Mouse (Mus musculus): ENCODE data around the gene Lyst. TPM values are rescaled to one million over a fixed set of nuclear protein-coding genes. Genes with fewer than 3 reads are reported as not detected.
"Not testable (repeated sequence)": the region's sequence is repeated elsewhere in the genome, so short reads cannot be mapped to it uniquely, and the experiment has no call there.

Gene Lyst
- polyA plus RNA-seq (2011; ENCODE audit: insufficient read length, low read depth, missing spikeins), result 12.2 and 14.1 TPM in 2 replicates

DNA sequence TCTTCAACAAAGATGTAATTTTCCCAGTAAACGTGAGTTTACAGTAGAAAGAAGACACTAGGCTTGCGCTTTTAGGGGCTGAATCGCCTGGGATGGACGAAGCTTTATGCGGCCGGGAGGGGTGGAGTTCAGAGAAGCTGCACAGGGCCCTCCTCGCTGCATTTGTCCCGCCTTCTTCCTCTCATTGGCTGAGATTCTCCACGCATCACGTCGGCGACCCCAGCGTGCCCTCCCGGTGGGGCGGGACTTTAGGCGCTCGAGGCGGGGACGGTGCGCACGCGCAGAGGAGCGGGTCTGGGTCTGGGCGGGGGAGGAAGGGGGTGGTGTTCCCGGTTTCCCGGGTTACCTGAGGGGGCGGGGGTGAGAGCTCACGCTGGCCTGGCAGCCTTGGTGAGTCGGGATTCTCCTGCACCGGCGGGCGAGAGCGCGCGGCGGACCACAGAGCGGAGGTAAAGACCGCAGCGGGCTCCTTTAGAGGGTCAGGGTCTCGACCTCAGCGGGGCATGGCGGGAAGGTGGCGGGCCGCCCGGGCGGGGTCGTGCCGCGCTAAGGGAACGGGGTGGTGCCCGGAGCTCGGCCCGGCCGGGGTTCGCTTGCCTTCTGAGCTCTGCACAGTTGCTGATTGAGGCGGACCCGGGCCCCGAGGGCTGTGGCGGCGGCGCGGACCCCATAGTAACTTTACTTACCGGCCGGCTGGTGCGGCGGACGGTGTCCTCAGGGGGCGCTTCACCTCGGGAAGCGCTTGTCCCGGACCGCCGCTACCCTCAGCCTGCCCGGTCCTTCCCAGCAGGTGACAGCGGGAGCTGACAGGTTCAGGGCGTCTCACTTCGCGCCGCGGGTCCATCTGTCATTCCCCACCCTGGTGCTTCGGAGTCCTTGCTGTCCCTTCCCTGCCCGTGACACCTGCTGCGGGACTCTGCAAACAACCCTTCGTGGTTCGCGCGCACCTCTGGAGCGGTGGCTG, at the start of gene Lyst:
Lyst (plus strand) TSS at position 350 of the 964 bp plus-strand sequence.
- Histone ChIP-seq H3K4me3 (ENCODE audit: insufficient read depth, low read length) (peak within 1 kb of the TSS; percentile 57), H3K27ac (ENCODE audit: insufficient read depth, low read length) (peak within 1 kb of the TSS; percentile 85), H3K4me1 (ENCODE audit: control insufficient read depth, insufficient read depth, low read length) (no peaks in the 10 kb centered on the region)
- no peak for TF ChIP-seq CTCF (IDR thresholded peaks at IDR 0.05; ENCODE audit: borderline replicate concordance, insufficient read depth, low read length)
- TF ChIP-seq POLR2A (IDR thresholded peaks at IDR 0.05; ENCODE audit: low read depth, low read length), result peak; percentile 88

DNA sequence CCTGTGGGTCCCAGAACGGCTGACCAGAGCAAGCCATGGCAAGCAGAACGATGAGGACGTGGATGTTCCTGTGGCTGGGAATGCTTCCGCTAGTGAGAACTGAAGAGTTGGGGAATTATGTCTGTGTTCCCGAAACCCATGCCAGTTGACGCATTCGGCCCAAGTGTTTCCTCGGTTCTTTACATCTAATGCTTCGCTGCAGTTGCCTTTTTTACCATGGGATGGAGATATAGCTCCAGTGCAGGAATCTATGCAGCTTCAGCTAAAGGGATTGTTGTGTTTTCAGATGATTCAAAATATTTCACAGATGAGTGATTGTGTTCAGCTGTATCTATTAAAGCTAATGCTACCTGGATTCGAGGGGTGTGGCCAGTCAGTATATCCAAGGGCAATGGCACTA, 47.1 kb upstream of the Lyst start:
- not testable (repeated sequence) for H3K27ac ChIP-seq (ENCODE audit: insufficient read depth, low read length); H3K4me1 ChIP-seq (ENCODE audit: control insufficient read depth, insufficient read depth, low read length); H3K4me3 ChIP-seq (ENCODE audit: insufficient read depth, low read length)

DNA sequence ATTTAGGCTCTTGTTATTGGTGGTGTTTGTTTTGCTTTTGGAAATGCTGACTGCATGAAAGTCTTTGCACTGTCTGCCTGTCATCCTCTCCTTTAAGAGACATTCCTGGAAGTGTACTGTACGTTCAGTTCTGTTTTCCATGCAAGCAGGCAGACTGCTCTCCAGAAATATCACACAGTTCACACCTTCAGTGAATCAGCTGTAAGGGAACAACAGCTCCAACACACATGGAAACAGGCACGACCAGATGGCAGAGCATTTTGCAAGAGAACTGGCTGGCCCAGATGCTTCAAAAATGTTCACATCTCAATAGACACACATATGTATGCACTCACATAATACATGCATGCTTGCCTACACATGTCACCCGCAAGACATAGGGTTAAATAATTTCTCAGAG, 43.4 kb upstream of the Lyst start:
- Histone ChIP-seq H3K4me1 (ENCODE audit: control insufficient read depth, insufficient read depth, low read length) (peaks cover 3% of the 10 kb centered on the region; the same call in 1 of the 2 replicates), H3K4me3 (ENCODE audit: insufficient read depth, low read length) (no peak overlapping the region), H3K27ac (ENCODE audit: insufficient read depth, low read length) (no peak overlapping the region)
- TF ChIP-seq POLR2A (IDR thresholded peaks at IDR 0.05; ENCODE audit: low read depth, low read length) (no peak), CTCF (IDR thresholded peaks at IDR 0.05; ENCODE audit: borderline replicate concordance, insufficient read depth, low read length) (no peak)

DNA sequence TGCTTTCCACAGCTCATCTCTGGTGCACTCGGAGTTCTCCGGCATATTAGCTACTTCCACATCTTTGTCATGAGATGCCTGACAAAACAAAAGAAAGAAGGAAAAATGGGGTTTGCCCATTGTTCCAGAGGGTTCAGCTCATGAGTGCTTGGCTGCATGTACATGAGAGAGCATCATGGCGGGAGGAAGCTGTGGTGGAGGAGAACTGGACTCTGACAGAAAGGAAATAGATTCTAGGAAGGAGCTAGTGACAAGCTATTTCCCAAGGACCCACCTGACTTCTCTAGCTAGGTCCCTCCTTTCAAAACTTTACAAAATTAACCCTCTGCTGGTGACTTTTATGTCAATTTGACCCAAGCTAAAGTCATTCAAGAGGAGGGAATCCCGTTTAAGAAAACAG, 42.3 kb upstream of the Lyst start:
- Histone ChIP-seq H3K4me1 (ENCODE audit: control insufficient read depth, insufficient read depth, low read length) (peaks cover 4% of the 10 kb centered on the region; the same call in 1 of the 2 replicates), H3K4me3 (ENCODE audit: insufficient read depth, low read length) (no peak overlapping the region), H3K27ac (ENCODE audit: insufficient read depth, low read length) (no peak overlapping the region)
- TF ChIP-seq CTCF (IDR thresholded peaks at IDR 0.05; ENCODE audit: borderline replicate concordance, insufficient read depth, low read length) (no peak), POLR2A (IDR thresholded peaks at IDR 0.05; ENCODE audit: low read depth, low read length) (no peak)

DNA sequence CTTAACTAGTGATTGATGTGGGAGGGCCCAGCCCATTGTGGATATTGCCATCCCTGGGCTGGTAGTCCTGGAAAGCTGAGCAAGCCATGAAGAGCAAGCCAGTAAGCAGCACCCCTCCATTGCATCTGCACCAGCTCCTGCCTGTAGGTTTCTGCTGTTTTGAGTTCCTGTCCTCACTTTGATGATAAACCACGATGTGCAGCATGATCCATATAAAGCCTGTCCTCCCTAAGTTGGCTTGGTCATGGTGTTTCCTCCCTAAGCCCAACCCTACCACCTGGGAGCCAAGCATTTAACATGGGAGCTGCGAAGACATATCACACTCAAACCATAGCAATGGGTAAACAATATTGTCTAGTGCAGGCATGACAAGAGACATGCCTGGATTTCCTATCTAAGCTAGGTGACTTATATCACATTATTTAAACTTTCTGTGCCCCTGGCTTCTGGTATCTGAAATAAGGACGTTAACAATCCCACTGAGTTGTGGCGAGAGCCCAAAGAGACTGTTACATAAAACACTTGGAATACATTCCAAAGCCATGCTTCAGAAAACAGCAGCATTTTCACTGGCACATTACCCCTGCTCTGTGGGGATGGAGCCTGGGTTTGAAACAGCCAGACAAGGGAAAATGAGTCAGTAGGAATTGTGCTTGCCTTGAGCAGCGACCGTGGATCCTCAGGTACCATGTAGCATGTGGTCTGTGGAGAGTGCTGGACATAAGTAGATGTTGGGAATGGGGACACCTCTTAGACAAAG, 41.6 kb upstream of the Lyst start:
- no peak overlapping the region for H3K4me3 ChIP-seq (ENCODE audit: insufficient read depth, low read length)
- TF ChIP-seq POLR2A (IDR thresholded peaks at IDR 0.05; ENCODE audit: low read depth, low read length) (no peak), CTCF (IDR thresholded peaks at IDR 0.05; ENCODE audit: borderline replicate concordance, insufficient read depth, low read length) (no peak)
- H3K27ac ChIP-seq (ENCODE audit: insufficient read depth, low read length), result no peak overlapping the region
- H3K4me1 ChIP-seq (ENCODE audit: control insufficient read depth, insufficient read depth, low read length), result peaks cover 4% of the 10 kb centered on the region; the same call in 1 of the 2 replicates

DNA sequence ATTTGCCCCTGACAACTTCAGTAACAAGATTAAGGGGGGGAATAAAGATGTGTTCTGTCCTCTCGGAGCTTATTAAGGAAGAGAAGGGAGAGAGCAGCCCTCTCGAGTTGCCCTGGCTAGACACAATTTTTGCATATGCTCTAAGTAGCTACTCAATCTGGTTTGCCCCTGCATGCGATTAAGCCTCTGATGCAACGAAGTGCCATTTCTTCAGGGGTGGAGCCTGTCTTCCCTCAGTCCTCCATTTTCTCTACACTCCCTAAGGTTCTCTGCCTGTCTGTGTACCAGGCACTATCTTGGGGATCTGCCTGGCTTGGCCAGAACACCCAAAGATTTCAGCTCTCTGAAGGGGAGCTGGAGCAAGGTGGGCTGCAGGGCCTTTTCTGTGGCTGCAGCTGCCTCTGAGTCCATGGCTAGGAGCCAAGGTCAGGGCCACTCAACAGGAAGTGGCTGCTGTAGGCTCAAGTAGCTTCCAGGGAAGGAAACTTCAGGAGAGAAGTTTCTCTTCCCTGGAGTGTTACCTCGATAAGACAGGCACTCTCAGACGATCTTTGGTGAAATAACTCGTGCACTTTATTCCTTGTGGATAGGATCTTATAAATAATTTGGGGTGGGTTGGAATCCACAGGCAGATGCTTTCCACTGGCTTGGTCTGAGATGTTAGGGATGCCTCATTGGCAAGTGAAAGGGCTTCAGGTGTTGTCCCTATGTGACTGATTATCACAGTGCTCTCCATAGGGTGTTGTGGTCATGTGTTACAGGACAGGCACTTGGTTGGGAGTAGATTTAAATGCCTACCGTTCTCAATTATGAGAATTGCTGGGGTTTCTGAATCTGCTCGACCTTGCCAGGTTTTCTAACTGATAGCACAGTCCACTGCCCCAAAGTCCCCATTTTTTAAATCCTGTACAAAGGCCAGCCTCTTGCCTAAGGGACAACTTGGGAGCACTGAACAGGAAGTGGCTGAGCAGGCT, 40.2 kb upstream of the Lyst start:
- no peak for TF ChIP-seq CTCF (IDR thresholded peaks at IDR 0.05; ENCODE audit: borderline replicate concordance, insufficient read depth, low read length)
- no peak for TF ChIP-seq POLR2A (IDR thresholded peaks at IDR 0.05; ENCODE audit: low read depth, low read length)
- H3K27ac ChIP-seq (ENCODE audit: insufficient read depth, low read length), result no peak overlapping the region
- H3K4me3 ChIP-seq (ENCODE audit: insufficient read depth, low read length), result no peak overlapping the region
- peaks cover 4% of the 10 kb centered on the region; the same call in 1 of the 2 replicates for H3K4me1 ChIP-seq (ENCODE audit: control insufficient read depth, insufficient read depth, low read length)

DNA sequence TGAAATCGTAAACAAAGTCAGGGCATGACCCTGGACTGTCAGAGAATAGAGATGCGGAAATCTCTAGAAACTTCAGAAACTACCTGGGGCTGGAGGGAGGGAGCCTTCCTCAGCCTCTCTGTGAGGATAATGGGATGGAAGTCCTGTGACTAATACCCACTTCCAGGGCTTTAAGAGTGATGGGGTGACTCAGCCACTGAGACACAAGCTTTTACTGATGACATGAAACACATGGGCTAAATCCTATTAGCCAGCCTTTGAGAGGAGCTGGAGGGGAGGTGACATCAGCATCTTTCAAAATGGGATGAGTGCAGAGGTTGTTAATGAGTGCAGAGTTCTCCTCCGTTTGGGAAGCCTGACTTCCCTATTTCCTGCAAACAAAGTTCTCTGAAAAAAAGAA, 38.2 kb upstream of the Lyst start:
- Histone ChIP-seq H3K27ac (ENCODE audit: insufficient read depth, low read length) (no peak overlapping the region), H3K4me3 (ENCODE audit: insufficient read depth, low read length) (no peak overlapping the region), H3K4me1 (ENCODE audit: control insufficient read depth, insufficient read depth, low read length) (peaks cover 4% of the 10 kb centered on the region; the same call in 1 of the 2 replicates)
- TF ChIP-seq POLR2A (IDR thresholded peaks at IDR 0.05; ENCODE audit: low read depth, low read length), result no peak
- TF ChIP-seq CTCF (IDR thresholded peaks at IDR 0.05; ENCODE audit: borderline replicate concordance, insufficient read depth, low read length), result no peak

DNA sequence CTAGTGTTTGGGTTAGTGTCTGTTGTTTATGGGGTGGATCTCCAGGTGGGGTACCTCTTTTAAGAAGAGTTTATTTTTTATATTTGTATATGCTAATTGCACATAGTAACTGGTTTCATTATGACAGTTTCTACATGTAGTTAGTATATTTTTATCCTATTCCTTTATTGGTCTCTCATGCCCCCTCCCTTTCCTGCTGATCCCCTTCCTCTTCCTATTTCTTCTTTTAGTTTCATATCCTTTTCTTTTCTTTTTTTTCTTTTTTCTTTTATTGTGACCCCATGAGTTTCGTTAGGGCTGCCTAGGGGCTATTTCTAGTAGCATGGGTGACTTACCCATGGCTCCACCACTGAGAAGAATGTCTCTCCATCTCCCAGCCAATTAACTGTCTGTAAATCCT, 36.5 kb upstream of the Lyst start:
- Histone ChIP-seq H3K27ac (ENCODE audit: insufficient read depth, low read length) (no peak overlapping the region), H3K4me3 (ENCODE audit: insufficient read depth, low read length) (no peak overlapping the region), H3K4me1 (ENCODE audit: control insufficient read depth, insufficient read depth, low read length) (peaks cover 4% of the 10 kb centered on the region; the same call in 1 of the 2 replicates)
- TF ChIP-seq POLR2A (IDR thresholded peaks at IDR 0.05; ENCODE audit: low read depth, low read length) (no peak), CTCF (IDR thresholded peaks at IDR 0.05; ENCODE audit: borderline replicate concordance, insufficient read depth, low read length) (no peak)

DNA sequence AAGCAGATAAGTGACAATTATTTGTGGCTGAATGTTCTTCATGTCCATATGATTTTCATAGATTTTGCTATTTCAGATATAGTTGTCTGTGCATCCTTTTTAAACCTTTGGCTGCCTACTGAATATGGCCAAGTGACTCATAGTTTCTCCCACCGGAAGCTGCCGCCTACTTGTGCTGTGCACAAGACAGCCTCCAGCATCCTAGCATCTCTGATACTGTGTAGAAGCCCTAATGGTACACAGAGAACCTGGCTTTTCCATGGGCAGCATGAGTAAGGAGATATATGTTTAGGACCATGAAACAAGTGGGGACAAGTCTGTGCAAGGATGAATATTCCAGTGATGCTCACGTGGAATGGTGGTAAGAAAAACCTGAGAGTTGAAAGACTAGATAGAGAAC, 35.0 kb upstream of the Lyst start:
- no peak overlapping the region for H3K4me3 ChIP-seq (ENCODE audit: insufficient read depth, low read length)
- TF ChIP-seq POLR2A (IDR thresholded peaks at IDR 0.05; ENCODE audit: low read depth, low read length) (no peak), CTCF (IDR thresholded peaks at IDR 0.05; ENCODE audit: borderline replicate concordance, insufficient read depth, low read length) (no peak)
- H3K4me1 ChIP-seq (ENCODE audit: control insufficient read depth, insufficient read depth, low read length), result peaks cover 3% of the 10 kb centered on the region; the same call in 1 of the 2 replicates
- H3K27ac ChIP-seq (ENCODE audit: insufficient read depth, low read length), result no peak overlapping the region

Measured in embryonic fibroblast, embryonic 13.5 days (primary cell).